Mouse (Mus musculus) adrenal gland, postnatal 36 days (tissue): ENCODE measurements around the gene Kif17. TPM values are rescaled to one million over a fixed set of nuclear protein-coding genes. Genes with fewer than 3 reads are reported as not detected.
"Not testable (repeated sequence)": the region's sequence is repeated elsewhere in the genome, so short reads cannot be mapped to it uniquely, and the experiment has no call there.

Experiments used
- DNase-seq, 2 experiments: peaks; one replicate each; pipeline ENCODE4 v3.0.0; 2021; ENCODE audit warnings: mixed read lengths in 1 of 2
- total RNA-seq, 2 experiments: library from RNA; stranded (reverse); gene quantifications; 2 replicates each; pipeline ENCODE4 v1.2.3; 2021

Gene Kif17
- total RNA-seq, 2 experiments from 2014 or later: 1.6 to 3.5 TPM

- no peak for DNase-seq
Observed at GRCm38 (mm10) chr4:138313795-138314194, 63.6 kb downstream of the Kif17 start.

GRCm38 (mm10) chr4:138315781-138316180 lies 65.5 kb downstream of the Kif17 start:
- peak in 1 of 2 experiments; percentile 43 for DNase-seq

GRCm38 (mm10) chr4:138316369-138316768 lies 66.1 kb downstream of the Kif17 start:
- DNase-seq: no peak

GRCm38 (mm10) chr4:138318509-138319266 lies 68.5 kb downstream of the Kif17 start:
- DNase-seq: peak; percentile 48 to 75

- DNase-seq: peak; percentile 84 to 86
Observed at GRCm38 (mm10) chr4:138319508-138319907, 69.3 kb downstream of the Kif17 start.

GRCm38 (mm10) chr4:138320711-138321110 lies 70.5 kb downstream of the Kif17 start:
- no peak for DNase-seq

GRCm38 (mm10) chr4:138321488-138321887 lies 71.3 kb downstream of the Kif17 start:
- no peak for DNase-seq

GRCm38 (mm10) chr4:138322692-138323091 lies 72.5 kb downstream of the Kif17 start:
- DNase-seq: no peak

GRCm38 (mm10) chr4:138323753-138324152 lies 73.5 kb downstream of the Kif17 start:
- DNase-seq: no peak

GRCm38 (mm10) chr4:138324451-138324850 lies 74.2 kb downstream of the Kif17 start:
- no peak for DNase-seq

- DNase-seq: peak; percentile 99 to 100
Observed at GRCm38 (mm10) chr4:138325466-138326076, 75.3 kb downstream of the Kif17 start.

GRCm38 (mm10) chr4:138326077-138326695 lies 76.0 kb downstream of the Kif17 start, which contains the start of gene Pink1:
Gene Pink1 (minus strand): TSS chr4:138326307.
- DNase-seq: peak; percentile 94 to 95

GRCm38 (mm10) chr4:138327155-138327554 lies 76.9 kb downstream of the Kif17 start:
- DNase-seq: not testable (repeated sequence)

- DNase-seq: no peak
Observed at GRCm38 (mm10) chr4:138327891-138328470, 77.7 kb downstream of the Kif17 start.

GRCm38 (mm10) chr4:138330264-138330671 lies 80.0 kb downstream of the Kif17 start:
- no peak for DNase-seq

- no peak for DNase-seq
Observed at GRCm38 (mm10) chr4:138331647-138332046, 81.4 kb downstream of the Kif17 start.

GRCm38 (mm10) chr4:138333135-138333534 lies 82.9 kb downstream of the Kif17 start:
- no peak for DNase-seq

GRCm38 (mm10) chr4:138335036-138335435 lies 84.8 kb downstream of the Kif17 start:
- DNase-seq: no peak

- DNase-seq: no peak
Observed at GRCm38 (mm10) chr4:138335648-138336047, 85.4 kb downstream of the Kif17 start.

- no peak for DNase-seq
Observed at GRCm38 (mm10) chr4:138336876-138337275, 86.6 kb downstream of the Kif17 start.

GRCm38 (mm10) chr4:138337341-138337740 lies 87.1 kb downstream of the Kif17 start:
- DNase-seq: no peak

- peak; percentile 58 to 60 for DNase-seq
Observed at GRCm38 (mm10) chr4:138339963-138340362, 89.7 kb downstream of the Kif17 start.

- no peak for DNase-seq
Observed at GRCm38 (mm10) chr4:138341393-138341792, 91.2 kb downstream of the Kif17 start.
